Mouse (Mus musculus) midbrain, embryonic 12.5 days (tissue): ENCODE data around the gene Xpot. TPM values are rescaled to one million over a fixed set of nuclear protein-coding genes. Genes with fewer than 3 reads are reported as not detected.

Experiments
- microRNA-seq: library from miRNA; unstranded; fragments of <30 nt; microRNA quantifications from one replicate; pipeline ENCODE4, GENCODE M21; 2017
- polyA plus RNA-seq: library from polyadenylated mRNA; unstranded; fragments of >200 nt; fragmentation: Nextera tagmentation; extraction: Ambion mirVana; gene quantifications from 2 replicates; pipeline ENCODE4 v1.2.1, GENCODE M21; 2016

Xpot gene
- polyA plus RNA-seq, 1 experiment from 2014 or later: 52.3 TPM

Small RNAs within 50 kb of the gene (microRNA-seq; reads per million reads assigned to microRNA genes)
- gene Gm24330: not detected

Other genes with a start within 250 kb of the Xpot start
- 6.7 and 7.8 TPM in 2 replicates for gene Rassf3, start 150.0 kb downstream of the Xpot start, polyA plus RNA-seq
- gene Tbk1, start 39.5 kb downstream of the Xpot start, polyA plus RNA-seq: 37.4 and 38.6 TPM in 2 replicates
- gene D930020B18Rik, start 15.3 kb upstream of the Xpot start, polyA plus RNA-seq: 0.12 TPM in 1 of 2 replicates, not detected in the other
- gene BC048403, start 113.6 kb upstream of the Xpot start, polyA plus RNA-seq: 2.1 and 2.2 TPM in 2 replicates